Mouse (Mus musculus): ENCODE data around the gene Creb3l2. TPM values are rescaled to one million over a fixed set of nuclear protein-coding genes. Genes with fewer than 3 reads are reported as not detected.
"Not testable (repeated sequence)": the region's sequence is repeated elsewhere in the genome, so short reads cannot be mapped to it uniquely, and the experiment has no call there.

Gene Creb3l2
- total RNA-seq, 4 experiments from 2014 or later = 95.9 to 118 (median 110) TPM

- DNase-seq = no peak
Observed at GRCm38 (mm10) chr6:37409829-37410228, 32.1 kb downstream of the Creb3l2 start.

- DNase-seq = no peak
Observed at GRCm38 (mm10) chr6:37407876-37408275, 34.1 kb downstream of the Creb3l2 start.

- peak; percentile 64 for DNase-seq
Observed at GRCm38 (mm10) chr6:37406903-37407302, 35.0 kb downstream of the Creb3l2 start.

DNA sequence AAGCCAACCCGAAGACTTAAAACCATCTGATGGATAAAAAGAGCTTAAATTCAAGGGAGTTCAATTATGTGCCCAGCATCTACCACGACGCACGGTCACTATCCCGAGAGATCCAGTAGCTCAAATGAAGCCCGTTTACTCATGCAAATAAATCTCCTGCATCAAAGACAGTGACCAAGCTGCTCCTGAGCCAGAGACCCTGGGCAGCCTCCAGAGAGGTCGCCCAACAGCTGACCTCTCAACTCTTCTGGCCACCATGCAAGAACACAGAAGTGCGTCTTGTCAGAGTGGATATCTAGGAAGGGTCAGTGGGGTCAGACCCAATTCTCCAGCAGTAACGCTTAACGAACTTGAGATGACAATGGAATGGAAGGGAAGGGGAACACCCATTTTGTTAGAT, 35.9 kb downstream of the Creb3l2 start:
- DNase-seq = no peak

GRCm38 (mm10) chr6:37404325-37404724, 37.6 kb downstream of the Creb3l2 start:
- no peak for DNase-seq

GRCm38 (mm10) chr6:37401928-37402327, 40.0 kb downstream of the Creb3l2 start:
- no peak for DNase-seq

DNA sequence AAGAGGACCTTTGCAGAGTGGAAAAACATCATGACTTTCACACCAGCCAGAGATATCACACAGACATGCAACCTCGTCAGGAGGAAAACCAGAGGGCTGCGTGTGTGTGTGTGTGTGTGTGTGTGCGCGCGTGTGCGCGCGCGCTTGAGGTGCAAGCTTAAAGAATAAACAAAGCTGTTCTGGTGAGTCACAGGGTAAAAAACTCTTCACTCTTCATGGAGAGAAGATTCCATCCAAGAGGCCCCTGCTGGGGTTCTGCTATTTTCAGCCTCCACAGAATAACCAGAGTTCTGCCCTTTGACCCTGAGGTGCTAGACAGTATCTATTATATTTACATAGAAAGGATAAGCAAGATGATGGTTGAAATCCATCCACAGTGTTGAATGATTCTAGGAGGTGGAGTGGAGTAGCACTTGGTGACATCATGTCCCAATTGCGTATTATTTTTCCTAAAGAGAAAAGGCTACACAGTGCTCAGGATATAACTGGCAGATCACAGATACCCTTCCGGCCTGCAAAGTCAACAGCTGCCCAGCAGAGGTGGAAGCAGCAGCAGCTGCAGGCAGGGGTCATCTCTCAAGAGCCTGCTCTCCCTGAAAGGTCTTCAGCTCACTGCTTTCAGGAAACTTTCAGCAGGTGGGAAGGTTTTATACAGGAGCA, 41.0 kb downstream of the Creb3l2 start:
- no peak for DNase-seq

DNA sequence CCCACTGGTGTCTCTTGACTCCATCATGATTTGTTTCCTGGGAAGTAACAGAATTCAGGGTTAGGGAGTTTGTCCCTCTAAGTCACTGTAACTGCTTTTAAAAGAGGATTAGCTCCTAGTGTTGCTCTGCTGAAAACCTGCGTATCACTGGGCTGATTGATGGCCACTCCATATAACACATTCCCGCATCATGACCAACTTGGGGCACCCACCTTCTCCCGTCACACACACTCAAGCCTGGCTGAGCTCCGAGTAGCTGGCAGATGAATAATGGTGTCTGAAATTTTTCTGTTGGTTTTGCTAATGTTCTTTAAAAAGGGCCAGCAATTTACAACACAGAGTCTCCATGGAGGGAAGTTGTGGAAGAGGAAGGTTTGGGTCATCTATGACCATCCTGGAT, 41.8 kb downstream of the Creb3l2 start:
- DNase-seq = no peak

DNA sequence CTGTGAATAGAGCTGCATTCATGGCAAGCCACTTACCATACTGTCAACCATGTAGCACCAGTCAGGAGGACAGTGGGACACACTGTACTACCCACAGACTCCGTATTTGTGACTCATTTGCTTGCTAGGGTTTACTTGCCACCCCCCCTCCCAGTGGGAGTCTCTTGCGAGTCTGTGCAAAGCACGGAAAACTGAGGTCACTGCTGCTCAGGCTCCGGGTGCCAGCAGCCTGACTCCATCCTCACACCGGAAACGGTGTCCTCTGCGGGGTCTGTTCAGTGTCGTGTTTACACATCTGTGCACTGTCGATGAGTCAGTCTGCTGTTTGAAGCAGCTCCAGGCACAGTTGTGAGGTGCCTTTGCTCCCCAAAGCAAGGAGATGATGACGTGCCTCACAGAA, 43.0 kb downstream of the Creb3l2 start:
- peak; percentile 51 for DNase-seq

- DNase-seq = no peak
Observed at GRCm38 (mm10) chr6:37397973-37398372, 44.0 kb downstream of the Creb3l2 start.

- no peak for DNase-seq
Observed at GRCm38 (mm10) chr6:37397254-37397653, 44.7 kb downstream of the Creb3l2 start.

GRCm38 (mm10) chr6:37396127-37396526, 45.8 kb downstream of the Creb3l2 start:
- DNase-seq = no peak

GRCm38 (mm10) chr6:37393263-37393662, 48.7 kb downstream of the Creb3l2 start:
- no peak for DNase-seq

GRCm38 (mm10) chr6:37392262-37392661, 49.7 kb downstream of the Creb3l2 start:
- DNase-seq = no peak

- peak; percentile 25 for DNase-seq
Observed at GRCm38 (mm10) chr6:37391313-37391712, 50.6 kb downstream of the Creb3l2 start.

- no peak for DNase-seq
Observed at GRCm38 (mm10) chr6:37388960-37389359, 53.0 kb downstream of the Creb3l2 start.

DNA sequence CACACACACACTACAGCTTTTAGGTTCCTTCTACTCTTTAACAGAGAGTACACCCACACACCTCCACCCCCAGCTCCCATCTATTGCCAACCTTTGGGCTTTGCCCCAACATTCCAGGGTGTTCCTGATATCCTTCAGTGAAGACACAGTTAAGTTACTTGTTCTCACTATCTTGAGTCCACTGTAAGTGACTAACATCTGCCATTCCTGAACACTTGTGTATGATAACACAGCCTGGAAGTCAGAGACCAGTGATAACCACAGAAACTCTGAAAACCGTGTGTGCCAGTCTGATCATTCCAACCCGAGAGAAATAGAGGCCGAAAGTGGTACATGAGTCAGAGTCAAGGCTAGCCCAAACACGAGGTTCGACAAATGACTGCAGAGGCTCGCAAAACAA, 53.4 kb downstream of the Creb3l2 start:
- no peak for DNase-seq

DNA sequence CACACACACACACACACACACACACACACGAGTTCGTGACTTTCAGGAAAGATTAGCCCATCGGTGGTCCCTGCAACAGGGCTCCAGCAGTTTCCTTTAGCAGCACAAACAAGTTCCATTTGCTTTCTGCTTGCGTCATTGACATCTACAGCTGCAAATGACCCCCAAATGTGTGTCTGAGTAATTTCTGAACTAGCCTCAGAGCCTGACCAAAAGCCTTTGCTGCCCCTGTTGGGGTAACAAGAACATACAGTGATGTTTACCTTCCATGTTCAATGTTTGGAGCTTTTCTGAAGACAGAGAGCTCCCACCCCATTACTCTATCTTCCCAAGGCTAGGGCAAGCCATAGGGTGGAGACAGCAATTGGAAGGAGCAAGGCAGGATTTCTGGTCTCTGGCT, 54.7 kb downstream of the Creb3l2 start:
- no peak for DNase-seq

DNA sequence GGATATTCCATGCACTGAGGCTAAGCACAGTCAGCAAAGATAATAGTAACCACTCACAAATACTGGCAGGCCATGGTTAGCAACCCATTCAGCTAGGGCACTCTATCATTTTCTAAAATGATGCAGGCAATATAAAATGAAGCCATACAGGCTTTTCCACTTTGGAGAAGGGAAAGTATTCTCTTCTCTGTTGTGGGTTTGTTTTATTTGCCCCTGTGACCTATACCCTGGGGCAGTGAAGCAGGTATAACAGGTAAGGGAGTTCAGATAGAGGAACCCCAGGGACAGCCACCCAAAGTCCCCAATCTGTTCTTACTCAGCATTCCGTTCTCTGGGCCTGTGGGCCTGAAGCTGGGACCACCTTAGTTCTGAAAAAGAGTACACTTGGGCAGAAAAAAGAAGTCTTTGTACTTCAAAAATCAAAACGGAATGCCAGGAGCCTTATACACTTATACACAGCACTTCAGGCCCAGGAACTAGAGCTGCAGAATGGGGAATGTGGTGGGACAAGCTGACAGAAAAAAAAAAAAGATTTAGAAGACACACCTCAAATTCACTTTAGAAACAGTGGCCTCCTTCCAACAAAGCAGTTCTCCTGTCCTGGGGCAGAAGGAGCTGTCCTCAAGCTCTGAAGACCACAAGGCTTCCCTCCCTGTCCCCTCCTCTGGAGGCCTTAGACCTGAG, 56.2 kb downstream of the Creb3l2 start:
- no peak for DNase-seq

GRCm38 (mm10) chr6:37382761-37383160, 59.2 kb downstream of the Creb3l2 start:
- DNase-seq = no peak

- no peak for DNase-seq
Observed at GRCm38 (mm10) chr6:37377836-37378580, 63.9 kb downstream of the Creb3l2 start.

DNA sequence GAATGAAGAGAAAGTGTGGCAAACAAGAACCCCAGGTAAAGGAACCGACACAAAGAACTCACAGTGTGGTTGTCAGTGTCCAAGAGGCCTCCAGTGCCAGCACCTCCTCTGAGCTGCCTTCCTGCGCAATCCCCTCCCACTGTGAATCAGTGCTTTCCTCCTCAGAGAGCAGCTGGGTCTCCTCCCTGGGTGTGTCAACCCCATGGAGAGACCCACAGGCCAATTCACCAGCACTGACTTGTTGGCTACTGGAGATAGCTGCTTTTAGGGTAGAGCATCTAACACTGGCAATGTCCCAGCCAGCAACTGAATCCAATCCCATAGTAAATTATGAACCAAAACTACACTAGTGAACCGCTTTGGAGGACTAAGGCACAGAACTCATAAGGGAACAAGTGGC, 64.6 kb downstream of the Creb3l2 start:
- not testable (repeated sequence) for DNase-seq

GRCm38 (mm10) chr6:37375452-37375851, 66.5 kb downstream of the Creb3l2 start:
- DNase-seq = no peak

GRCm38 (mm10) chr6:37371341-37371740, 70.6 kb downstream of the Creb3l2 start:
- DNase-seq = no peak

All from adrenal gland, adult 8-10 months (tissue).